Mouse (Mus musculus): ENCODE data around the gene Msrb3. TPM values are rescaled to one million over a fixed set of nuclear protein-coding genes. Genes with fewer than 3 reads are reported as not detected.
A peak's percentile ranks its signal among the peaks of the same experiment; 100 is the strongest.

The Msrb3 gene
- polyA plus RNA-seq, 1 experiment = 9.4 TPM

- DNase-seq = no peak
- Histone ChIP-seq H3K4me1 (ENCODE audit: control insufficient read depth, insufficient read depth, low read length) (no peaks in the 10 kb centered on the region), H3K27me3 (replicated peaks; ENCODE audit: control insufficient read depth, insufficient read depth, low read length) (no peaks in the 10 kb centered on the region), H3K27ac (ENCODE audit: insufficient read depth, low read depth, low read length) (no peak overlapping the region), H3K4me3 (ENCODE audit: insufficient read depth, low read depth, low read length) (no peak overlapping the region), H3K36me3 (ENCODE audit: control insufficient read depth, insufficient read depth, low read length) (no peaks in the 10 kb centered on the region)
- TF ChIP-seq CTCF (conservative IDR thresholded peaks at IDR 0.05; ENCODE audit: insufficient read depth, insufficient read length, low read depth, low read length) = no peak
- TF ChIP-seq POLR2A (IDR thresholded peaks at IDR 0.05; ENCODE audit: low read depth, low read length) = no peak
- 60% methylated on average over 7 of the region's 7 CpGs for WGBS
Observed at GRCm38 (mm10) chr10:120914286-120914685, 15.4 kb upstream of the Msrb3 start.

GRCm38 (mm10) chr10:120913796-120914195 is 14.9 kb upstream of the Msrb3 start:
- Histone ChIP-seq H3K4me1 (ENCODE audit: control insufficient read depth, insufficient read depth, low read length) (no peaks in the 10 kb centered on the region), H3K36me3 (ENCODE audit: control insufficient read depth, insufficient read depth, low read length) (no peaks in the 10 kb centered on the region), H3K4me3 (ENCODE audit: insufficient read depth, low read depth, low read length) (no peak overlapping the region), H3K27ac (ENCODE audit: insufficient read depth, low read depth, low read length) (no peak overlapping the region), H3K27me3 (replicated peaks; ENCODE audit: control insufficient read depth, insufficient read depth, low read length) (no peaks in the 10 kb centered on the region)
- no peak for DNase-seq
- WGBS = 58% methylated on average over 7 of the region's 7 CpGs
- TF ChIP-seq POLR2A (IDR thresholded peaks at IDR 0.05; ENCODE audit: low read depth, low read length) = no peak
- no peak for TF ChIP-seq CTCF (conservative IDR thresholded peaks at IDR 0.05; ENCODE audit: insufficient read depth, insufficient read length, low read depth, low read length)

- Histone ChIP-seq H3K4me1 (ENCODE audit: control insufficient read depth, insufficient read depth, low read length) (no peaks in the 10 kb centered on the region), H3K4me3 (ENCODE audit: insufficient read depth, low read depth, low read length) (no peak overlapping the region), H3K27ac (ENCODE audit: insufficient read depth, low read depth, low read length) (no peak overlapping the region), H3K36me3 (ENCODE audit: control insufficient read depth, insufficient read depth, low read length) (no peaks in the 10 kb centered on the region), H3K27me3 (replicated peaks; ENCODE audit: control insufficient read depth, insufficient read depth, low read length) (no peaks in the 10 kb centered on the region)
- TF ChIP-seq POLR2A (IDR thresholded peaks at IDR 0.05; ENCODE audit: low read depth, low read length) (no peak), CTCF (conservative IDR thresholded peaks at IDR 0.05; ENCODE audit: insufficient read depth, insufficient read length, low read depth, low read length) (peak; percentile 27; the same call in 1 of the 2 replicates)
- DNase-seq = no peak
- WGBS = 84% methylated on average over 4 of the region's 4 CpGs
Observed at GRCm38 (mm10) chr10:120911971-120912370, 13.1 kb upstream of the Msrb3 start.

- H3K27me3 ChIP-seq (replicated peaks; ENCODE audit: control insufficient read depth, insufficient read depth, low read length) = no peaks in the 10 kb centered on the region
- no peak overlapping the region for H3K4me3 ChIP-seq (ENCODE audit: insufficient read depth, low read depth, low read length)
- H3K27ac ChIP-seq (ENCODE audit: insufficient read depth, low read depth, low read length) = no peak overlapping the region
- TF ChIP-seq CTCF (conservative IDR thresholded peaks at IDR 0.05; ENCODE audit: insufficient read depth, insufficient read length, low read depth, low read length) (no peak), POLR2A (IDR thresholded peaks at IDR 0.05; ENCODE audit: low read depth, low read length) (no peak)
- H3K36me3 ChIP-seq (ENCODE audit: control insufficient read depth, insufficient read depth, low read length) = no peaks in the 10 kb centered on the region
- no peak for DNase-seq
- 79% methylated on average over 11 of the region's 11 CpGs for WGBS
- no peaks in the 10 kb centered on the region for H3K4me1 ChIP-seq (ENCODE audit: control insufficient read depth, insufficient read depth, low read length)
Observed at GRCm38 (mm10) chr10:120908776-120909574, 10.1 kb upstream of the Msrb3 start.

GRCm38 (mm10) chr10:120904676-120905075 is 5.8 kb upstream of the Msrb3 start:
- no peak for DNase-seq
- no peaks in the 10 kb centered on the region for H3K4me1 ChIP-seq (ENCODE audit: control insufficient read depth, insufficient read depth, low read length)
- no peaks in the 10 kb centered on the region for H3K36me3 ChIP-seq (ENCODE audit: control insufficient read depth, insufficient read depth, low read length)
- TF ChIP-seq POLR2A (IDR thresholded peaks at IDR 0.05; ENCODE audit: low read depth, low read length) (no peak), CTCF (conservative IDR thresholded peaks at IDR 0.05; ENCODE audit: insufficient read depth, insufficient read length, low read depth, low read length) (no peak)
- 95% methylated on average over 10 of the region's 10 CpGs for WGBS
- no peaks in the 10 kb centered on the region for H3K27me3 ChIP-seq (replicated peaks; ENCODE audit: control insufficient read depth, insufficient read depth, low read length)
- no peak overlapping the region for H3K27ac ChIP-seq (ENCODE audit: insufficient read depth, low read depth, low read length)
- H3K4me3 ChIP-seq (ENCODE audit: insufficient read depth, low read depth, low read length) = no peak overlapping the region

- Histone ChIP-seq H3K36me3 (ENCODE audit: control insufficient read depth, insufficient read depth, low read length) (no peaks in the 10 kb centered on the region), H3K27ac (ENCODE audit: insufficient read depth, low read depth, low read length) (no peak overlapping the region), H3K4me3 (ENCODE audit: insufficient read depth, low read depth, low read length) (no peak overlapping the region), H3K4me1 (ENCODE audit: control insufficient read depth, insufficient read depth, low read length) (no peaks in the 10 kb centered on the region), H3K27me3 (replicated peaks; ENCODE audit: control insufficient read depth, insufficient read depth, low read length) (no peaks in the 10 kb centered on the region)
- TF ChIP-seq CTCF (conservative IDR thresholded peaks at IDR 0.05; ENCODE audit: insufficient read depth, insufficient read length, low read depth, low read length) = no peak
- no peak for TF ChIP-seq POLR2A (IDR thresholded peaks at IDR 0.05; ENCODE audit: low read depth, low read length)
- WGBS = 88% methylated on average over 4 of the region's 4 CpGs
- no peak for DNase-seq
Observed at GRCm38 (mm10) chr10:120903843-120904468, 5.1 kb upstream of the Msrb3 start.

GRCm38 (mm10) chr10:120901746-120902145 is 2.8 kb upstream of the Msrb3 start:
- Histone ChIP-seq H3K27me3 (replicated peaks; ENCODE audit: control insufficient read depth, insufficient read depth, low read length) (no peaks in the 10 kb centered on the region), H3K4me1 (ENCODE audit: control insufficient read depth, insufficient read depth, low read length) (no peaks in the 10 kb centered on the region), H3K4me3 (ENCODE audit: insufficient read depth, low read depth, low read length) (no peak overlapping the region), H3K36me3 (ENCODE audit: control insufficient read depth, insufficient read depth, low read length) (no peaks in the 10 kb centered on the region), H3K27ac (ENCODE audit: insufficient read depth, low read depth, low read length) (no peak overlapping the region)
- TF ChIP-seq POLR2A (IDR thresholded peaks at IDR 0.05; ENCODE audit: low read depth, low read length) = no peak
- TF ChIP-seq CTCF (conservative IDR thresholded peaks at IDR 0.05; ENCODE audit: insufficient read depth, insufficient read length, low read depth, low read length) = no peak
- 62% methylated on average over 9 of the region's 9 CpGs for WGBS
- DNase-seq = no peak

All from kidney, adult 2 months (tissue).